Mouse (Mus musculus) gastrocnemius, postnatal 14 days (tissue): ENCODE measurements around the gene Glod4. TPM values are rescaled to one million over a fixed set of nuclear protein-coding genes. Genes with fewer than 3 reads are reported as not detected.
"Not testable (repeated sequence)": the region's sequence is repeated elsewhere in the genome, so short reads cannot be mapped to it uniquely, and the experiment has no call there.

Source experiments
- DNase-seq: peaks from one replicate; pipeline ENCODE4 v3.0.0; 2021; ENCODE audit warnings: mixed read lengths
- intact Hi-C: fragments of 180-260 bp; cut with DNase I; formaldehyde crosslinking; loops from one replicate; pipeline ENCODE4 v1.15.1; 2025; ENCODE audit warnings: low total_unique reads
- total RNA-seq, 2 experiments: library from RNA; stranded (reverse); gene quantifications; 2 replicates each; pipeline ENCODE4 v1.2.3; 2021

Gene Glod4
- total RNA-seq, 2 experiments from 2014 or later, result 25.2 to 28.0 TPM

DNA sequence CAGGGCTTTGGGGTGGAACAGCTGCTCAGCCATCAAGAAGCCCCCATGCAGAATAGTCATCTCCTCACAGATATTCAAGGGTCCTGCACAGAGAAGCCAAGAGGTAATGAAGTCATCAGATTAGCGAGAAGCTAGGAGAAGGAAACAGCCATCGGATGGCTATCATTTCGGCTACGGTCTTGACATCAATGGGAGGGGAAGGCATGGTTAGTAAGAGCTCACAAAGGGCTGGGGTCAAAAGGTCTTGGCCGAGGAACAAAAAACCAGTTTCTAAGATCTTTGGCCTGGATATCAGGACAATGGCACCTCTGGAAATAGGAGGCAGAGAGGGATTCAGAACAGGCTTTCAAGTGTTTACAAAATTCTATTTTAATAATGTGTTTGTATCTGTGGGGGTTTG, 29.7 kb downstream of the Glod4 start:
- intact Hi-C loops, result no loop called here
- no peak for DNase-seq

DNA sequence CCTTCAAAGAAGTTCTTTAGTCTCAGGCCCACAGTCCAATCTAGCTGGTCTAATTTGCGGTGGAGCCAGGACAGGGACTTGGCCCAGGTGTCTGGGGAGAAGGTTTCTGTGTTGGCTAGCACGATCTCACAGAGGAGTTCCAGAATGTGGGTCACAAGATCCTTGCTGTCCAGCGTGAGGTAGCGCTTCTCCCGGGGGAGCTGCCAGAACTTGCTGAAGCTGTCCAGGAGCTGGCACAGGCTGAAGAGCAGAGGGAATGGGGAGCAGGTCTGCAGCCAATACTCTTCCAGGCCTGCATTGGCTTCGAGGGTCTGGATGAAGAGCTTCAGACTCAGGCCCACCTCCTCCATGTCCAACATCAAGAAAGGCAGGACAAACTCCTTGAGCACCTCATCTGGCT, 31.9 kb downstream of the Glod4 start:
- intact Hi-C loops, result not testable (repeated sequence)
- peak; percentile 20 for DNase-seq

DNA sequence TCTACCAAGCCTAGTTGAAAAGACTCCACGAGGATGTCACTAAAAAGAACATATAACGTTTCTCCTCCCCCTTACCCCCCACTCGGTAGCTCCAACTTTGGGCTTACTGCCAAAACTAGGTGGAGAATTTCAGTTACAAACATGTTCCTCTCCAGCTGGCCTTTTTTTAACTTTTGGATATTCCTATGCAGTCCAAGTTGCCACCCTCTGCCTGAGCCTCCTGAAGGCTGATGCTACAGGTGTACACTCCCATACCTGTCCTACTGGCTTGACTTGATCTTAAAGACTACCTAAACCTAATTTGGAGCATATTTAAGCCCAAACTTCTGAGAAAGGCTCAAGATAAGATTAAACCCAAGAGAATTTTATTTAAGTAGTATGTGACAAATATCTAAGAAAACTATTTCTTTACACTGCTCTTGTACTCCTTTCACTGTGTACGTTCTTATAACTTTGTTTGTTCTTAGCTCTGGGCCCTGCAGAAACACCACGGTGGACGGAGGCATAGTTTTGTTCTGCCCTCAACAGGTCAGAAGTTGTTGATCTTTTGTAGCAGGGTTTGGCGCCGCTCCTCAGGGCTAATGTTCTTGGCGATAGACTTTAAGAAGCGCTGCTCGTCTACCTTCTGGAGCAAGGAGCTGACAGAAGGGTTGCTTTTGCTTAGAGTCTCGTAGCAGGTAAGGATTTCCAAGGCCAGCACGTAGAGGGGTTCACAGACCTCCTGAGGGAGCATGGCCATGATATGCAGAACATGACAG, 33.1 kb downstream of the Glod4 start:
- DNase-seq, result no peak
- intact Hi-C loops, result no loop called here

DNA sequence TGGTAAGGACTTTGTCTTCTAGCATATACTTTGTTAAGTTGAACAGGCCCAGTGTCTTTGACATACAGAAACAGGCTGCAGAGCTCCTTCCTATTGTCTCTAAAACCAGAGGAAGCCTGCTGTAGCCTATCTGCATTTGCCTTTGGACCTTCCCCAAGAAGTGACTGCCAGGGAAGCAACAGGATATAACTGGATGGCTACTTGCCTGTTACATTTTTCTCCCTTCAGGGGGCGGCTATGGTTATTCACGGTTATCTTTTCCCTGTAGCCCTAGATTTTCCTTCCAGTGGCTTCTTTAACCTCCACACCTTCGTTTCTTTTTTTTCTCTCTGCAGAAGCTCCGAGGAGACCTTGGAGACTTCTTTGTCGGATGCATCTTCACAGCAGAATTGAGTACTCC, 36.7 kb downstream of the Glod4 start:
- intact Hi-C loops, result no loop called here
- no peak for DNase-seq

DNA sequence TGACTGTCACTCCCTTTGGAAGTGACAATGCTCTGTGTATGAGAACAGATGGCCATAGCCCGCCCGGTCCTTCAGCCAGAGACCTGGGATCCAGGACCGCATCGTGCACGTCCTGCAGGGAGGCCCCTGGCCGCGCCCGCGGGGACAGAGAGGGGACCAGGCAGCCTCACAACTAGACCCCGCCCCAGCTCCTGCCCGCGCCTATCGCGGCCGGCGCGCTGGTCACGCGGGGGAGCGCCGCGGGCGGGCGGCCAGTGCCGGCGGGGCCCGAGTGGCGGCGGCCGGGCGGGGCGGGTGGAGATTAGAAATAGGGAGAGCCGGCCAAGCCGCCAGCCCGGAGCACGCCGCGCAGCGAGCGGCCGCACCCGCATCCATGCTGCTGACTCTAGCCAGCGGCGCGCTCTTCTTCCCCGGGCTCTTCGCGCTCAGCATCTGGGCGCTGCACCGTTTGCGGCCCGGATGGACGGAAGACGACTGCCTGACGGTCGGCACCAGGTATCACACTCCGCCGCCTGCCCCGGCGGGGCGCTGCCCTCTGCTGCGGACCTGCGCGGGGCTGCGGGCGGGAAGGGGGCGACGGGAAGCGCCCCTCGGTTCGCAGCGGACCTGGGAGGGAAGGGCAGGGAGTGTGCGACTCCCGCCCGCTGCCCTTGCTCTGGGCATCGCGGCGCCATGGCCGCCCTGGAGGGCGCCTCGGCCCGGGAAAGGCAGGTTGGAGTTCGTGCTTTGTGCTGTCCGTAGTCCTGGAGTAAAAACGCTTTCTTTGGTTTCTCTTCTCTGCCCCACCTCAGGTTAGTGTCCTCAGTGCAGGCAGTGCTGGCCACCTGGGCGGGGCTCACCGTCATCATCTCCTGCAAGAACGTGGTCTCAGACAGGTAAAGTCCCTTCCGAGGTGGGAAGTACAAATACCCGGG, 41.5 kb downstream of the Glod4 start:
- DNase-seq, result peak; percentile 90
- intact Hi-C loops, result no loop called here

DNA sequence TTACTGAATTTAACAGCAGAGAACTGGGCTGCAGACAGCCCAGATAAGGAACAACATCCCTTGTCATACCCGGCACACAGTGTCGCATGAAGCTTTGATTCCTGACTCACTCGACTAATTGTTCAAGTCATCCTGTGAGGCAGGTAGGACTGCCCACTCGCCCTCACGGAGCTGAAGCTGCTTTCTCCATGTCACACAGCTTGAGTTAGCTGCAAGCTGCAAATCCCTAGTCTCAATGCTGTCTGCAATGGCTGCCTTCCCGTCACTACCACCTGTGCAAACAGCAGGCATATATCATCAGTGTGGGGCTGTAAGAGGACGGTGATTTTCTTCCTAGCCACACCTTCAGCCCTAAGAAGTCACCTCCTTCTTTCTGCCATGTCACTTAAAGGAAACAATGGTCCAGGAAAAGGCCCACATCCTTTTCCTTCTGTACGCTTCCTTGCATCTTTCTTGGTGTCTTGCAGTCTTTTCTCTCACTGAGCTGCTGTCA, 46.5 kb downstream of the Glod4 start:
- no peak for DNase-seq
- intact Hi-C loops, result no loop called here

DNA sequence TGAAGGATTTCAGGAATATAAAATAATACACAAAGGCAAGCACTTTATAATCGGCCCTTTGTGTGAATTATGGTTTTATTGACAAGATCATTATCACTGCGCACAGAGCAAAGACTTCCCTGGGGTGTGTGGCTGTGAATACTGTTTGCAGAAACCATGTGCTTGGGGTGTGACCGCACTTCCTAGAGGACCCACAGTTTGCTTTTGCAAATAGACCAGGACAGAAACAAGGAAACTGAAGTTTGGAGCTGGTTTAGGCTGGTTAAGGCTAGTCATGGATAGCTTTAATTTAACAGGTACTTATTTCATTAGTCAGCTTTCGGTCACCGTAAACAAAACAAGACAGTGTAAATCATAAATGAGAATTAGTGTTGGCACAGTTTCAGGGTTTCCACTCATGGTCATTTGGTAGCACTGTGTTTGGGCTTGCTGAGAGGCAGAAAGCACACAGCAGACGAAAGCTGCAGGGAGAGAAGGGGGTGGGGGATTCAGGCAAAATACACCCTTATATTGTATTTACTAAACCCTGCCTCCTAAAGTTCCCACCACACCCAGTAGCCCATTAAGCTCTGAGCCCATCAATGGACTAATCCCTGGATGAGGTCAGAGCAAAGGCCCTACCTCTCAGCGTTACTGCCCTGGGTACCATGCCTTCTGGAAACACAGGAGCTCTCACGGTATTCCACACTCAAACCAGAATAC, 47.1 kb downstream of the Glod4 start:
- intact Hi-C loops, result no loop called here
- DNase-seq, result no peak

DNA sequence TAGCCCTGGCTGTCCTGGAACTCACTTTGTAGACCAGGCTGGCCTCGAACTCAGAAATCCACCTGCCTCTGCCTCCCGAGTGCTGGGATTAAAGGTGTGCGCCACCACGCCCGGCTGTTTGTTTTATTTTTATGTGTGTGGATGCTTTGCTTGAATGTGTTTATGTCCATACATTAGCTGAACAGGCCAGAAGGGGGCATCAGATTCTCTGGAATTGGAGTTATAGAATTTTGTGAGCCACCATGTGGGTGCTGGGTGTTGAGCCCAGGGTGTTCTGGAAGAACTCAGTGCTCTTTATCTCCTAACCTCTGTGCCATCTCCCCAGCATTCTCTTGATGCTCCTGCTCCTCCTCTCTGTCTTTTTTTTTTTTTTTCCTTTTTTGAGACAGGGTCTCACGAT, 56.6 kb downstream of the Glod4 start:
- intact Hi-C loops, result no loop called here
- no peak for DNase-seq

DNA sequence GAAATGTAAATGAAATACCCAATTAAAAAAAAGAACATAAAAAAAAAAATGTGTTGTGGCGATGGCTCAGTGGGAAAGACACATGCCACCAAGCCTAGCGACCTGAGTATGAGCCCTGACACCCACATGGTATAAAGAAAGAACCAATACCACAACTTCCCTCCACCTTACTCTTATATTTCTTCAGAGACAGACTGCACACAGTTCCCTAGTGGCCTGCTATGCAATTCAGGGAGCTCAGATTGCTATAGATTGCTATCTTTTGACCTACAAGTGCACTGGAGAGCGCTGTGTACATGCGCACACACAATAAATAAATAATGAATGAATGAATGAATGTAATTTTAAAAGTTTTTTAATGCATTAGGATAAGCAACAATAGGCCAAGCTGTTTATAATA, 59.8 kb downstream of the Glod4 start:
- intact Hi-C loops, result no loop called here
- no peak for DNase-seq

DNA sequence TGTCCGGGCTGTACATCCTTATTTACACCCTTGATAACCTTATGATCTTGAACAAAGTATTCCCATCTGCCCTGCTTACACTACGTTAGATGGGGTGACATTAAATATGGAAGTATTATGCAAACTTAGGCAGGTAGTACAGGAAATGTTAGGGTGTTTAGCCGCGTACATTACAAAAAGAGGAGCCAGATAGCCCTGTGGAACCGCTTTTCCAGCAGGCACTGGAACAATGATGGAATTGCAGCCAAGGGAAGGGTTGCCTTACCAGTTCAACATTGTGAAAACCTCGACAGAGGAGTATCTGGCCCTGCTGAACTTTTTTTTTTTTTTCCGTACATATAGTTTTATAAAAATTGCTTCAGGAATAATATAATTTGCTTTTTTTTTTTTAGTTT, 63.4 kb downstream of the Glod4 start:
- no peak for DNase-seq
- intact Hi-C loops, result no loop called here

DNA sequence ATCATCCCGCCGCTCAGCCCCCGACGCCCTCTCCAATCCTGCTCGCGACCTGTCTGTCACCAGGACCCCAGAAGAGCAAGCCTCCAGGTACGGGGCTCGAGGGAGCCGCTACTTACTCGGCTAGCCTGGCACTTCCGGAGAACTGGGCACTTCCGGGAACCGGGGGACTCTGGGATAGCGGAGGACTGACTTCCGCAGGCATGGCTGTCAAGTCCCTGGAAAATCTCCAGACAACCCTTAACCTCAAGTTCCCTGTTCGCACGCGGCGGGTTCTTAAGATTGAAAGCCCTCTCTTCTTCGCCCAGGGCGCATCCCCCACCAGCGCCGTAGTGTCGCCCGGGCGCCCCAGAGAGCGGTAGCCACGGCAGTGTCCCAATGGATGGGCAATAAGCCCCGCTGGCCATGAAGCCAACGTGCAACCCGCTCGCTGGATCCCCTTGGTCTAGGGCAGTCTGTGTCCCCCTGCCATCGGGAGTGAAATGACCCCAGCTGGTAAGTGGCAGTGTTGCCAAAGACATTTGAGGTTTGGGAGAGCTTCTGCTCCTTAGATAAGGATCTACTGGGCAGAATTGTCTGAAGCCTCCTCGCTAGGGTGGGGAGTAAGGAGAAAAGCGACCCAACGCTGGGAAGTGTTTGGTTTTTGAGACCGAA, 63.9 kb downstream of the Glod4 start, which contains the start of the genes Vps53 and Fam57a:
Gene Vps53, minus strand, starts transcription at position 153 of the 651 bp plus-strand sequence.
Gene Fam57a, plus strand, starts transcription at position 177 of the 651 bp plus-strand sequence.
- peak; percentile 89 for DNase-seq
- intact Hi-C loops, result loop anchor here (10.0 kb wide), 1 partner anchor 225 kb away; the partner anchor contains the start of gene Timm22

DNA sequence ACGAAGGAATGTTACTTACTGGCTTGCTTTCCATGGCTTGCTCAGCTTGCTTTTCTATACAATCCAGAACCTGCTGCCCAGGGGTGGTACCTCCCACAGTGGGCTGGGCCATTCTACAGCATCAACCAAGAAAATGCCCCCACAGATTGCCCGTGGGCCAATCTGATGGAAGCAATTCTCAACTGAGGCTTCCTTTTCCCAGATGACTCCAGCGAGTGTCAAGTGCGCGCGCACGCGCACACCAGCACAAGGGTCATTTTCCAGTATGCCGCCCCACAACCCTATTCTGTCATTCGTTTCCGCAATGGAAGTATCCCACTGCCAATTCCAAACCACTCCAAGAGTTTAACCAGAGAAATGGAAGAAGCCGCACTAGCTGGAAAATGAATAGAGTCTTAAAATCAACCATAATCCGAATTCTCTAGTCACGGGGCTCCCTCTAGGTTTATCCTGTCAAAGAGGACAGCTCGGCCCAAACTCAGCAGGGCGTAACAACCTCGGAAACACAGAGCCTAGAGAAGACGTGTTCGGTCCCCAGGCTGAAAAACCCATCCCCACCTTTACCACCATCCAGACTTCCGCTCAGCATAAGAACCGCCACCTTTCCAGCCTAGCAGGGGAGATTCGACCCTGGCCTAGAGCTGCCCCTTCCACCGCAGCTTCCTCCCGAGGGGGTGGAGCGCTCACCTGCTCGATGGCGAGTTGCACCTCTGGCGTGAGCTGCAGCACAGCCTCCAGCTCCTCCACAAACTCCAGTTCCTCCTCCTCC, 64.6 kb downstream of the Glod4 start:
- intact Hi-C loops, result loop anchor here (10.0 kb wide), 1 partner anchor 226 kb away; the partner anchor contains the start of gene Timm22

DNA sequence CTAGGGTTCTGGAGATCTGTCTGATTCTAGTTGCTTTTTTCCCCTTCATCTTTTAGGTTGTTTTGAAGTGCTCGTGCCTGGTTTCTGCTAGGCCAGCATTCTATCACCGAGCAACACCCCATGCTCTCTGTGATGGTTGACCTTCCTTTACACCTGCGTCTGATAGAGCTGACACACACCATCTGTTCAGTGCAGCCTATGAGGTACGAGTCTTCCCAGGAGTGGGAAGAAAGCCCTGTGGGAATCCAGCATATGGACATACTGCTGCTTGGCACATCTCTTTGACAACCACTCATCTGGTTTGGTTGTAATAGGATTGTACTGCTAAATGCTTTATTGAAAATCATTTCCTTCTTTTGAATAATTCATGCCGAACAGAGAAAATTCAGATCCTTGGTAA, 73.3 kb downstream of the Glod4 start:
- intact Hi-C loops, result loop anchor here (10.0 kb wide), 1 partner anchor 235 kb away; the partner anchor contains the start of gene Timm22
- DNase-seq, result no peak

More for the DNA sequence above, 64.6 kb downstream of the Glod4 start:
- no peak for DNase-seq

DNA sequence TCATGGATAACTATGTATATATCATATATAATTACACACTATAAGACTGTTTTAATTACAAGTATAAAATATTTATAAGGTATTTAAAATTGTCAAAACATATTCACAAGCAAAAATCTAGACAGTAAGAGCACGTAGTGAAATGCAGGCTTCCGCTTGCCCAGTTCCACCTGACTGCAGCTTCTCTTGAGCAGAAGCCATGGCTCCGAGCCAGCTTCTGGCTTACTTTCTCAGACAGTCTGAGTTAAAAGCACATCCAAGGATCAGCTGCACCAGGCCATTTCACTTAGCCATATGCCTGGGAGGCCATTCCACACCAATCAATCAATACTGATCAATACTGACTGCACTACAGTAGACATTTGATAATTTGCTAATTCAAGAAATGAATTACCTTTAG, 74.5 kb downstream of the Glod4 start:
- DNase-seq, result no peak

DNA sequence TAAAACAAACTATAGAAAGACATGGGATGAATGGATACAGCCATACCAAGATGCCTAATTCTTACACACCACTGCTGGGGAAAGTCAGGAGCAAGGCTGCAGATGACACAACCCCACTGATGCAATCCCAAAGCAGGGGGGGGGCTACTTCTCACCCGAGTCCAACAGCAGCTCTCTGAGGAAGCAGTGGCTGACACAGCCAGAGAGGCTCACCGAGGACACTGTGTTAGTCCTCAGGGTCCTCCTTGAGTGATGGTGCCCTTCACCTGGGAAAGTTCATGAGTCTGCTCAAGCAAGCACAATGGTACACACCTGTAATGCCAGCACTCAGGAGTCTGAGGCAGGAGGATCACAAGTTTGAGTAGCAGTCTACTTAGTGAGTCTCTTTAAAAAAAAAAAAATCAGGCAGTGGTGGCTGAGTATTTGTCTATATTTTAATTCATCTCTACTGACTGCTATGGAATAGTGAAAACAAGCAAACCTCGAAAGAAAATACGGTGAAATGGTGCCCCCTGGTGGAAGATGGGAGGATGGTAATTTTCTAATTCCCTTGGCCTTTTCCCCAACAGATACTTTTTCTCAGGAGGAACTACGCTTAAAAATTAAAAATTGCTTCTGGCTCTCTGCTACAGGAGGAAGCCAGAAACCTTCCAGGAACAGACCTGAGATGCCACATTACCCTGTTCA, 76.3 kb downstream of the Glod4 start:
- DNase-seq, result peak; percentile 55
- intact Hi-C loops, result loop anchor here (5.0 kb wide), 1 partner anchor 255 kb away; no protein-coding TSS in a partner anchor

More for the DNA sequence above, 74.5 kb downstream of the Glod4 start:
- intact Hi-C loops, result loop anchor here (5.0 kb wide), 1 partner anchor 257 kb away; no protein-coding TSS in a partner anchor

DNA sequence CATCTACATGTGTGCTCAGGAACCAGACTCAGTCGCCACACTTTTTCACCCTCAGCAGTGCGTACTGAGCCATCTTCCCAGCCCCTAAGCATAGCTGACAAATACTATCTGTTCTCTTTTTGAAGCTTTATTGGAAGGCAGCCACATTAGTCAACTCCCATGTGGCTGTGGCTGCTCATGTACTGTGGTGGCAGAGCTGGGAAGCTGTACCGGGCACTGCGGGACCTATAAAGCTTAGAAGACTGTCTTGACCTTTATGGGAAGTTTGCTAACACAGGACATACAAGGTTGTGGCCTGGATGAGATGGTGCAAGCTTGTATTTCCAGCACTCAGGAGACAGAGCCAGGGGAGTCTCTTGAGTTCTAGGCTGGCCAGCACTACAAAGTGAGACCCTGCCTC, 76.9 kb downstream of the Glod4 start:
- no peak for DNase-seq

DNA sequence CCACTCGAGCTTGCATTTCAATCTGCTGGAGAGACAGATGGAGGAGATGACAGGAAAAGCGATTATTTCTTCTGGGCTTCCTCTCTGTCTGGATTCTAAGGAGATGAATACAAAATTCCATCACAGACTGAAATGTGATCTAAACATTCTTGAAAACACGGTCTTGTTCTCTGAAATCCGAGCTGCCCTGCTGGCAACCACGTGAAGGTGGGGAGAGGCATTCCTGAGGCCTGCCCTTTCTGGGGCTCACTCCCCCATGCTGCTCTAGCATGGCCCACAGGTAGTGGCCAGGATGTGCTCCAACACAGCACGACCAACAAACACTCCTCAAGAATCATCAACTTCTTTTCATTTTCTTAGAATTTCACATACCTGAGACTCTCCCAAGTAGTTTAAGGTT, 83.3 kb downstream of the Glod4 start:
- intact Hi-C loops, result no loop called here
- DNase-seq, result no peak

More for the DNA sequence above, 76.9 kb downstream of the Glod4 start:
- intact Hi-C loops, result loop anchor here (5.0 kb wide), 1 partner anchor 254 kb away; no protein-coding TSS in a partner anchor
